Mouse (Mus musculus): ENCODE data around the gene Nt5c3b.

- TF ChIP-seq CTCF (IDR thresholded peaks at IDR 0.05; ENCODE audit: low read depth), result no peak
- no peak for TF ChIP-seq EP300 (optimal IDR thresholded peaks at IDR 0.05)
These were observed 12.9 kb downstream of the Nt5c3b start for GRCm38 (mm10) chr11:100428612-100429199.
